In the genomic region with DNA sequence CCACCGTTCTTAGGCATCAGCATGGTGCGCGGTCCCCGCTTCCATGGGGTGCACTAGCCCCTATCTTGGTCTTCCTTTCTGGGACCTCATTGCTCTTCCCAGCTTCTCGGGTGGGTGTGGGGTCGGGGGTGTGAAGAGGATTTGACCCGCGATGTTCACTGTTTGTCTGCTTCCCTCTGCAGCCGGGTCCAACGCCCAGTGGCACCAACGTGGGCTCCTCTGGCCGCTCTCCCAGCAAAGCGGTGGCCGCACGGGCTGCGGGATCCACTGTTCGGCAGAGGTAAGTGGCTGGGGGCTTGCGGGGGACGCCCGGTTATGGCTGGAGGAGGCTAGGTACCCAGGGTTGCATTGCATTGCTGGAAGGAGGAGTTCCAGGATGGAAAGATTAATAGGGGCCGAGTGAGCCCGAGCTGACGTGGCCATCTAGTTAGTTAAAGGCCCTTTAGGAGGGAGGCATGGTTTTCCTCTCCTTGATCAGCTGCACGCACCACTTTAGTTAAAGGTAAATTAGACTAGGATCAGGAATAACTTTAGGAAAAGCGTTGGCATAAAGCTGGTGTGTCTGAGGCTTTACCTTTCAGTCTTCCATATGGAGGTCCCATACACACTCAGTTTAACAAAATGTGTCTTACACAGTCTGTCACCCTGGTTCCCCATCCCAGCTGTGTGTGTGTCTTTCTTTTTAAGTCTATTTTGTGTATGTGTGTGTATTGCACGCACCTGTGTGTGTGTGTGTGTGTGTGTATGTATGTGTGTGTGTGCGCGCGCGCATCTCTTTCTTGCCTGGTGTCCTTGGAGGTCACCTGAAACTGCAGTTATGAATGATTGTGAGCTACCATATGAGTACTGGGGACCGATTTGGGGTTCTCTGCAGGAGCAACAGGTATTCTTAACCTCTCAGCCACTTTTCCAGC, we compare ENCODE assay signal across 8 mouse cellular contexts. TPM values are rescaled to one million over a fixed set of nuclear protein-coding genes. Genes with fewer than 3 reads are reported as not detected.
DNase-seq lines count a peak whose midpoint lies in the region; ATAC-seq and TF ChIP-seq lines count a peak whose summit lies in the region.

No protein-coding gene starts in this region.

- peaks cover 48% of the 10 kb centered on the region for H3K36me3 ChIP-seq in kidney, embryonic 16.5 days (ENCODE audit: insufficient read depth, low read length)
- H3K36me3 ChIP-seq in MEL (ENCODE audit: control insufficient read depth in 1 of 2, insufficient read depth in 2 of 2, low read length in 2 of 2) = peaks cover 11 to 22% of the 10 kb centered on the region in 2 experiments
- H3K36me3 ChIP-seq in liver, embryonic 12.5 days = peaks cover 64% of the 10 kb centered on the region

- peak in 1 of 2 experiments; percentile 68; a peak in 1 of 4 replicates for TF ChIP-seq POLR2A in MEL (IDR thresholded peaks at IDR 0.05; ENCODE audit: control insufficient read depth in 1 of 2, insufficient read depth in 1 of 2, low read depth in 1 of 2, low read length in 2 of 2, poor library complexity in 1 of 2)

- H3K27me3 ChIP-seq in kidney, embryonic 16.5 days (ENCODE audit: insufficient read depth, low read length) = no peaks in the 10 kb centered on the region
- H3K27me3 ChIP-seq in MEL (ENCODE audit: control insufficient read depth in 1 of 2, insufficient read depth in 2 of 2, low read length in 2 of 2) = no peaks in the 10 kb centered on the region
- no peaks in the 10 kb centered on the region for H3K27me3 ChIP-seq in liver, embryonic 12.5 days (replicated peaks)

- H3K79me2 ChIP-seq in MEL (ENCODE audit: control insufficient read depth, insufficient read depth, low read length, poor library complexity) = peaks cover 45% of the 10 kb centered on the region

- peak overlapping the region; percentile 69 for H3K4me2 ChIP-seq in kidney, embryonic 16.5 days (replicated peaks; ENCODE audit: low read depth, low read length)
- peak overlapping the region; percentile 89 for H3K4me2 ChIP-seq in liver, embryonic 12.5 days

- TF ChIP-seq CTCF in MEL (IDR thresholded peaks at IDR 0.05 in 2 of 3, conservative IDR thresholded peaks at IDR 0.05 in 1 of 3; ENCODE audit: control insufficient read depth in 1 of 3, insufficient read depth in 1 of 3, low read depth in 2 of 3, low read length in 3 of 3, poor library complexity in 1 of 3, severe bottlenecking in 1 of 3) = no peak

- no peak for TF ChIP-seq EP300 in MEL (IDR thresholded peaks at IDR 0.05; ENCODE audit: low read depth in 1 of 2, low read length in 2 of 2)

- peak; percentile 29 for ATAC-seq in kidney, embryonic 16.5 days (ENCODE audit: low FRiP score, low TSS enrichment)
- ATAC-seq in erythroid progenitor cell, adult 5-6 weeks (replicated peaks; ENCODE audit: low FRiP score, poor library complexity, severe bottlenecking) = peak; percentile 44
- peak; percentile 3; the same call in 1 of the 2 replicates for ATAC-seq in liver, embryonic 12.5 days

- DNase-seq in kidney, postnatal 10 days = no peak
- peak; percentile 53 for DNase-seq in MEL (ENCODE audit: low read depth, low spot score)
- DNase-seq in frontal cortex, postnatal 25 days (ENCODE audit: low spot score in 2 of 2) = no peak
- DNase-seq in ovary, postnatal 10 days (ENCODE audit: low spot score) = no peak
- no peak for DNase-seq in layer of hippocampus, postnatal 36 days

- H3K9me3 ChIP-seq in kidney, embryonic 16.5 days (ENCODE audit: low read length) = peaks cover 3% of the 10 kb centered on the region; the same call in 1 of the 2 replicates
- H3K9me3 ChIP-seq in MEL (replicated peaks; ENCODE audit: insufficient read depth, low read length) = no peaks in the 10 kb centered on the region
- H3K9me3 ChIP-seq in liver, embryonic 12.5 days (replicated peaks) = no peaks in the 10 kb centered on the region

- peak overlapping the region; percentile 88 for H3K4me3 ChIP-seq in kidney, embryonic 16.5 days (ENCODE audit: low read length)
- H3K4me3 ChIP-seq in MEL (ENCODE audit: control insufficient read depth in 1 of 2, insufficient read depth in 1 of 2, low read depth in 2 of 2, low read length in 2 of 2) = peak overlapping the region; percentile 78 to 87
- peak overlapping the region; percentile 89 for H3K4me3 ChIP-seq in liver, embryonic 12.5 days

- WGBS in kidney, embryonic 16.5 days = 14% methylated on average over 31 of the region's 31 CpGs
- 11% methylated on average over 31 of the region's 31 CpGs for WGBS in liver, embryonic 12.5 days (ENCODE audit: insufficient replicate concordance)

- peaks cover 24% of the 10 kb centered on the region for H3K4me1 ChIP-seq in kidney, embryonic 16.5 days (ENCODE audit: insufficient read depth, low read length)
- peaks cover 4 to 9% of the 10 kb centered on the region in 2 experiments; a peak in 3 of 4 replicates for H3K4me1 ChIP-seq in MEL (ENCODE audit: control insufficient read depth in 1 of 2, insufficient read depth in 2 of 2, low read length in 2 of 2)
- peaks cover 26% of the 10 kb centered on the region for H3K4me1 ChIP-seq in liver, embryonic 12.5 days

- TF ChIP-seq RAD21 in MEL (IDR thresholded peaks at IDR 0.05; ENCODE audit: low read depth, low read length) = no peak

- H3K9ac ChIP-seq in kidney, embryonic 16.5 days (replicated peaks; ENCODE audit: low read length) = peak overlapping the region; percentile 90
- peak overlapping the region; percentile 84 for H3K9ac ChIP-seq in MEL (ENCODE audit: control insufficient read depth, low read depth, low read length, poor library complexity, severe bottlenecking)
- H3K9ac ChIP-seq in liver, embryonic 12.5 days = peak overlapping the region; percentile 86

- H3K27ac ChIP-seq in kidney, embryonic 16.5 days (ENCODE audit: low read length) = peak overlapping the region; percentile 96
- H3K27ac ChIP-seq in MEL (ENCODE audit: control insufficient read depth, low read depth, low read length) = peak overlapping the region; percentile 56
- H3K27ac ChIP-seq in liver, embryonic 12.5 days = peak overlapping the region; percentile 92

TF ChIP-seq in MEL, 35 proteins besides CTCF, POLR2A, EP300 and RAD21:
- TF ChIP-seq MYB (IDR thresholded peaks at IDR 0.05; ENCODE audit: low read depth, low read length) (no peak), POLR2AphosphoS2 (IDR thresholded peaks at IDR 0.05; ENCODE audit: low read length) (peak; percentile 75; the same call in 1 of the 2 replicates), SMC3 (IDR thresholded peaks at IDR 0.05; ENCODE audit: low read depth, low read length) (no peak), E2F4 (IDR thresholded peaks at IDR 0.05; ENCODE audit: borderline replicate concordance, low read depth, low read length) (no peak), MAFK (IDR thresholded peaks at IDR 0.05; ENCODE audit: borderline replicate concordance, low read depth, low read length) (no peak), ELF1 (IDR thresholded peaks at IDR 0.05; ENCODE audit: low read depth, low read length) (no peak), MEF2A (IDR thresholded peaks at IDR 0.05; ENCODE audit: extremely low read depth, insufficient replicate concordance, low read depth, low read length, poor library complexity, severe bottlenecking) (no peak), SIN3A (IDR thresholded peaks at IDR 0.05; ENCODE audit: low read length) (no peak; the same call in 1 of the 2 replicates), POLR2AphosphoS5 (IDR thresholded peaks at IDR 0.05; ENCODE audit: borderline replicate concordance, low read depth, low read length) (no peak), TBP (IDR thresholded peaks at IDR 0.05; ENCODE audit: low read depth, low read length) (no peak), ETS1 (IDR thresholded peaks at IDR 0.05; ENCODE audit: low read depth, low read length) (no peak), KAT2A (conservative IDR thresholded peaks at IDR 0.05; ENCODE audit: low read depth, low read length) (no peak), NELFE (IDR thresholded peaks at IDR 0.05; ENCODE audit: low read depth, low read length) (peak; percentile 67)
TF ChIP-seq in MEL: peak in this region for 2.

RNA-seq across cellular contexts. Expression of a gene that starts 0.5 kb away (rescaled TPM):
- 372 and 388 TPM in 2 replicates for polyA plus RNA-seq in kidney, embryonic 16.5 days (2015; fragmentation: Nextera tagmentation; extraction: Ambion mirVana)
- 538 and 557 TPM in 2 replicates for total RNA-seq in MEL (2012; rRNA removed)
- 100 to 1,000 TPM in 1 of 2 experiments, not detected in 1; 329 TPM for polyA plus RNA-seq in MEL (2012; ENCODE audit: insufficient read depth in 1 of 2, insufficient read length in 2 of 2, low read depth in 1 of 2, low replicate concordance in 2 of 2, missing spikeins in 1 of 2)
- 85.5 and 110 TPM in 2 replicates for total RNA-seq in erythroid progenitor cell, adult 5-6 weeks (2015; ENCODE audit: low replicate concordance)
- total RNA-seq in erythroid progenitor cell, adult 5-6 weeks (2017; ENCODE audit: low replicate concordance) = 58.2 and 71.0 TPM in 2 replicates
- 262 and 268 TPM in 2 replicates for polyA plus RNA-seq in liver, embryonic 12.5 days (2016; fragmentation: Nextera tagmentation; extraction: Ambion mirVana)
- 10 to 100 TPM; 52.2 to 54.5 TPM for total RNA-seq in layer of hippocampus, postnatal 36 days (2021)

RNA-seq across cellular contexts. Expression of a gene that starts 0.9 kb away (rescaled TPM):
- 72.9 and 74.1 TPM in 2 replicates for polyA plus RNA-seq in kidney, embryonic 16.5 days (2015; fragmentation: Nextera tagmentation; extraction: Ambion mirVana)
- total RNA-seq in MEL (2012; rRNA removed) = 10.1 and 11.6 TPM in 2 replicates
- 10 to 100 TPM; 31.3 to 48.1 TPM for polyA plus RNA-seq in MEL (2012; ENCODE audit: insufficient read depth in 1 of 2, insufficient read length in 2 of 2, low read depth in 1 of 2, low replicate concordance in 2 of 2, missing spikeins in 1 of 2)
- total RNA-seq in erythroid progenitor cell, adult 5-6 weeks (2015; ENCODE audit: low replicate concordance) = 12.2 and 15.9 TPM in 2 replicates
- total RNA-seq in erythroid progenitor cell, adult 5-6 weeks (2017; ENCODE audit: low replicate concordance) = 2.2 and 21.4 TPM in 2 replicates
- 25.3 and 26.0 TPM in 2 replicates for polyA plus RNA-seq in liver, embryonic 12.5 days (2016; fragmentation: Nextera tagmentation; extraction: Ambion mirVana)
- total RNA-seq in layer of hippocampus, postnatal 36 days (2021) = 100 to 1,000 TPM; 135 to 140 TPM

Comparison
In these comparisons a context has a peak if more than half of its experiments do, and no peak if none do; other contexts are left out.
1. RNA of a gene that starts 0.9 kb away (total RNA-seq): 135 to 140 TPM in layer of hippocampus, postnatal 36 days; 2.2 to 21.4 TPM in erythroid progenitor cell, adult 5-6 weeks and 10.1 to 11.6 TPM in MEL; every median in the first group is over 4 times any median in the second.
2. Peak in every context shown above with its lines, with median percentiles within 50 percentile points of each other: ATAC-seq, H3K27ac ChIP-seq, H3K4me3 ChIP-seq and H3K9ac ChIP-seq.